12 mouse cellular contexts compared by ENCODE assay signal in the genomic region with DNA sequence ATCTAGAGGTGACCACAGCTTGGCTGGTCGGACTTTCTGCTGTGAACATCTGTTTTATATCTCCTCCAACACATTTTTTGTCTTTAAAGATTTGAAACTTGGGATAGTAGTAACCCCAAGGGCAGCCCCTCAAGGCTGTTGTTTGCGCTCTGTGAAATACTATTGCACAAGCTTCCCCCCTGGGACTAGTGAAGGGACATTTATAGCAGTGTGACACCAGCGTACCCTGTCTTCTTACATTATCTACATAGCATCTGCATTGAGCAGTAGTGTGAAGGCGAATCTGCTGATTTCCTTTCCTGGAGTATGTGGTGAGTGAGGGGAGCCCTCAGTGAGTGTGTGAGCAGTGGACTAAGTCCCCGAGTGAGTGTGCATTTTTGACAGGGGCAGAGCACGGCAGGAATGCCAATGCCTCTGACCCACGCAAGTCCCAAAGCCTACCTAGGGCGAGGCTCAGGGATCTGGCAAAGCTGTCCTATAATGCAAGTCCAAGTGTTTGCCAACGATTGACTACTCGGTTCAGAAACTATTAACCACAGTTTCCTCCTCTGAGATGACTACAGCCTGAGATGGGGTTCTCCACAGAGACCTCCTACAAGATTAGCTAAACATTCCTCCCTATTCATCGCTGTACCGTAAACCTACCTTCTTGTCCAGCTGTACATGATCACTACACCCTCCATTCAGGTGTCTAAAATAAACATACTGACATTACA. TPM values are rescaled to one million over a fixed set of nuclear protein-coding genes. Genes with fewer than 3 reads are reported as not detected.
DNase-seq lines count a peak whose midpoint lies in the region; ATAC-seq and TF ChIP-seq lines count a peak whose summit lies in the region.
"Had no signal": no experiment of that assay in that cellular context is flagged by ENCODE, and none has a peak within 500 bp of the region (broad histone marks: within the 10 kb centered on the region; RNA-seq: fewer than 3 reads in every experiment).

No protein-coding gene starts in this region.

- DNase-seq in adrenal gland, adult 2 months = peak; percentile 36
- DNase-seq in adrenal gland, adult 8-10 months = no peak
- DNase-seq in kidney, postnatal 0 days (ENCODE audit: low spot score) = peak; percentile 61
- no peak for DNase-seq in kidney, adult 11 months
- peak; percentile 13 to 33 for DNase-seq in monocyte, adult 2 months (ENCODE audit: low read depth in 1 of 2, low spot score in 2 of 2)
- no peak for DNase-seq in right cerebral cortex, adult 18-20 months
- no peak for DNase-seq in layer of hippocampus, adult 11-12 months (ENCODE audit: low spot score)
- DNase-seq: layer of hippocampus, adult 9-11 months; thymus, adult 2 months had no signal

- no peak for TF ChIP-seq CTCF in kidney, postnatal 0 days (IDR thresholded peaks at IDR 0.05; ENCODE audit: low read depth)

- H3K36me3 ChIP-seq in kidney, postnatal 0 days (ENCODE audit: insufficient read depth, low read length) = no peaks in the 10 kb centered on the region
- no peaks in the 10 kb centered on the region for H3K36me3 ChIP-seq in lung, embryonic 15.5 days
- H3K36me3 ChIP-seq: limb, embryonic 10.5 days had no signal

- WGBS in kidney, postnatal 0 days = 71% methylated on average over 12 of the region's 12 CpGs
- WGBS in lung, embryonic 15.5 days = 63% methylated on average over 12 of the region's 12 CpGs

- no peaks in the 10 kb centered on the region for H3K9me3 ChIP-seq in kidney, postnatal 0 days (replicated peaks; ENCODE audit: low read length)
- no peaks in the 10 kb centered on the region for H3K9me3 ChIP-seq in lung, embryonic 15.5 days
- H3K9me3 ChIP-seq: limb, embryonic 10.5 days had no signal

- no peak for ATAC-seq in kidney, postnatal 0 days (replicated peaks; ENCODE audit: low FRiP score, low read depth)
- peak; percentile 83 for ATAC-seq in lung, embryonic 15.5 days (ENCODE audit: borderline replicate concordance, extremely low read depth, low FRiP score, low TSS enrichment)

- H3K9ac ChIP-seq in kidney, postnatal 0 days (ENCODE audit: low read depth, low read length) = no peak overlapping the region
- no peak overlapping the region for H3K9ac ChIP-seq in lung, embryonic 15.5 days

- no peaks in the 10 kb centered on the region for H3K27me3 ChIP-seq in kidney, postnatal 0 days (ENCODE audit: insufficient read depth, low read length)
- H3K27me3 ChIP-seq in lung, embryonic 15.5 days = no peaks in the 10 kb centered on the region

- H3K4me2 ChIP-seq in kidney, postnatal 0 days (ENCODE audit: low read length) = no peak overlapping the region
- no peak overlapping the region for H3K4me2 ChIP-seq in lung, embryonic 15.5 days

- H3K27ac ChIP-seq in kidney, postnatal 0 days = no peak overlapping the region
- no peak overlapping the region for H3K27ac ChIP-seq in lung, embryonic 15.5 days
- H3K27ac ChIP-seq: limb, embryonic 10.5 days had no signal

- H3K4me3 ChIP-seq in kidney, postnatal 0 days (replicated peaks; ENCODE audit: low read depth, low read length) = no peak overlapping the region
- H3K4me3 ChIP-seq in lung, embryonic 15.5 days = no peak overlapping the region
- H3K4me3 ChIP-seq: limb, embryonic 10.5 days had no signal

- peaks cover 13% of the 10 kb centered on the region; the same call in 1 of the 2 replicates for H3K4me1 ChIP-seq in kidney, postnatal 0 days (replicated peaks; ENCODE audit: insufficient read depth, low read length)
- peaks cover 11% of the 10 kb centered on the region for H3K4me1 ChIP-seq in lung, embryonic 15.5 days

RNA-seq across cellular contexts. Expression of gene Gm5426, which starts 14.2 kb away (rescaled TPM):
- total RNA-seq in adrenal gland, adult 2 months (2021) = not detected
- not detected in 2 replicates for polyA plus RNA-seq in adrenal gland, adult 2 months (2012; rRNA removed)
- not detected for total RNA-seq in adrenal gland, adult 8-10 months (2022)
- not detected in 2 replicates for polyA plus RNA-seq in kidney, postnatal 0 days (2015; fragmentation: Nextera tagmentation; extraction: Ambion mirVana)
- not detected in 2 replicates for polyA plus RNA-seq in lung, embryonic 15.5 days (2015; fragmentation: Nextera tagmentation; extraction: Ambion mirVana)
- polyA plus RNA-seq: heart, postnatal 0 days; limb, embryonic 10.5 days; thymus, adult 2 months had no signal

Comparison
In these comparisons a context has a peak if more than half of its experiments do, and no peak if none do; other contexts are left out.
1. DNase-seq: peak in adrenal gland, adult 2 months (single experiment), kidney, postnatal 0 days (single experiment) and monocyte, adult 2 months (2 of 2); none in adrenal gland, adult 8-10 months (single experiment), kidney, adult 11 months (single experiment), right cerebral cortex, adult 18-20 months (single experiment) and layer of hippocampus, adult 11-12 months (single experiment).